Mouse (Mus musculus): ENCODE data around the gene Gm11492. TPM values are rescaled to one million over a fixed set of nuclear protein-coding genes. Genes with fewer than 3 reads are reported as not detected.

The Gm11492 gene
- total and polyA plus RNA-seq, 3 experiments = 0.04 TPM; not detected in 2

GRCm38 (mm10) chr11:87579713-87580112, 13.3 kb downstream of the Gm11492 start:
- H3K4me1 ChIP-seq (ENCODE audit: control insufficient read depth, insufficient read depth, low read length) = peaks cover 30% of the 10 kb centered on the region
- intact Hi-C loops (cut with DNase I) = loop anchor here (5.0 kb wide), 1 partner anchor 57 kb away; no protein-coding TSS in a partner anchor
- TF ChIP-seq POLR2A (IDR thresholded peaks at IDR 0.05; ENCODE audit: insufficient read depth, low read depth, low read length) (no peak), EP300 (IDR thresholded peaks at IDR 0.05; ENCODE audit: insufficient read depth, low read depth, low read length) (no peak), CTCF (IDR thresholded peaks at IDR 0.05) (no peak)
- H3K4me3 ChIP-seq = peak overlapping the region; percentile 96
- DNase-seq = no peak
- no peaks in the 10 kb centered on the region for H3K79me2 ChIP-seq (replicated peaks; ENCODE audit: control insufficient read depth, insufficient read depth, low read length)
- H3K27me3 ChIP-seq (ENCODE audit: control insufficient read depth, insufficient read depth, low read length) = no peaks in the 10 kb centered on the region
- H3K27ac ChIP-seq = peak overlapping the region; percentile 97
- H3K36me3 ChIP-seq (ENCODE audit: control insufficient read depth, insufficient read depth, low read length) = peaks cover 5% of the 10 kb centered on the region; the same call in 1 of the 2 replicates
- H3K9ac ChIP-seq (ENCODE audit: low read depth, low read length) = no peak overlapping the region
- 10% methylated on average over 1 of the region's 1 CpGs for WGBS

- Histone ChIP-seq H3K4me3 (peak overlapping the region; percentile 23; the same call in 1 of the 2 replicates), H3K4me1 (ENCODE audit: control insufficient read depth, insufficient read depth, low read length) (peaks cover 32% of the 10 kb centered on the region), H3K9ac (ENCODE audit: low read depth, low read length) (no peak overlapping the region), H3K27me3 (ENCODE audit: control insufficient read depth, insufficient read depth, low read length) (no peaks in the 10 kb centered on the region), H3K79me2 (replicated peaks; ENCODE audit: control insufficient read depth, insufficient read depth, low read length) (no peaks in the 10 kb centered on the region), H3K36me3 (ENCODE audit: control insufficient read depth, insufficient read depth, low read length) (peaks cover 5% of the 10 kb centered on the region; the same call in 1 of the 2 replicates), H3K27ac (peak overlapping the region; percentile 97; the same call in 1 of the 2 replicates)
- 56% methylated on average over 10 of the region's 10 CpGs for WGBS
- intact Hi-C loops (cut with DNase I) = no loop called here
- TF ChIP-seq CTCF (IDR thresholded peaks at IDR 0.05) (no peak), POLR2A (IDR thresholded peaks at IDR 0.05; ENCODE audit: insufficient read depth, low read depth, low read length) (no peak), EP300 (IDR thresholded peaks at IDR 0.05; ENCODE audit: insufficient read depth, low read depth, low read length) (no peak)
- DNase-seq = no peak
Measured at GRCm38 (mm10) chr11:87580543-87581085, 14.2 kb downstream of the Gm11492 start.

- no peaks in the 10 kb centered on the region for H3K79me2 ChIP-seq (replicated peaks; ENCODE audit: control insufficient read depth, insufficient read depth, low read length)
- H3K4me1 ChIP-seq (ENCODE audit: control insufficient read depth, insufficient read depth, low read length) = peaks cover 32% of the 10 kb centered on the region
- intact Hi-C loops (cut with DNase I) = no loop called here
- H3K9ac ChIP-seq (ENCODE audit: low read depth, low read length) = no peak overlapping the region; the same call in 1 of the 2 replicates
- 87% methylated on average over 12 of the region's 12 CpGs for WGBS
- peaks cover 5% of the 10 kb centered on the region; the same call in 1 of the 2 replicates for H3K36me3 ChIP-seq (ENCODE audit: control insufficient read depth, insufficient read depth, low read length)
- no peak overlapping the region for H3K4me3 ChIP-seq
- TF ChIP-seq POLR2A (IDR thresholded peaks at IDR 0.05; ENCODE audit: insufficient read depth, low read depth, low read length) = no peak
- no peak for TF ChIP-seq CTCF (IDR thresholded peaks at IDR 0.05)
- TF ChIP-seq EP300 (IDR thresholded peaks at IDR 0.05; ENCODE audit: insufficient read depth, low read depth, low read length) = no peak
- no peak for DNase-seq
- H3K27me3 ChIP-seq (ENCODE audit: control insufficient read depth, insufficient read depth, low read length) = no peaks in the 10 kb centered on the region
- H3K27ac ChIP-seq = peak overlapping the region; percentile 55
Measured at GRCm38 (mm10) chr11:87581161-87581865, 14.9 kb downstream of the Gm11492 start.

- 59% methylated on average over 8 of the region's 8 CpGs for WGBS
- peak overlapping the region; percentile 26 for H3K27ac ChIP-seq
- no peak overlapping the region for H3K9ac ChIP-seq (ENCODE audit: low read depth, low read length)
- no peaks in the 10 kb centered on the region for H3K27me3 ChIP-seq (ENCODE audit: control insufficient read depth, insufficient read depth, low read length)
- H3K36me3 ChIP-seq (ENCODE audit: control insufficient read depth, insufficient read depth, low read length) = peaks cover 5% of the 10 kb centered on the region; the same call in 1 of the 2 replicates
- TF ChIP-seq POLR2A (IDR thresholded peaks at IDR 0.05; ENCODE audit: insufficient read depth, low read depth, low read length) (no peak), EP300 (IDR thresholded peaks at IDR 0.05; ENCODE audit: insufficient read depth, low read depth, low read length) (no peak), CTCF (IDR thresholded peaks at IDR 0.05) (no peak)
- no peaks in the 10 kb centered on the region for H3K79me2 ChIP-seq (replicated peaks; ENCODE audit: control insufficient read depth, insufficient read depth, low read length)
- no peak for DNase-seq
- intact Hi-C loops (cut with DNase I) = no loop called here
- peaks cover 32% of the 10 kb centered on the region for H3K4me1 ChIP-seq (ENCODE audit: control insufficient read depth, insufficient read depth, low read length)
- H3K4me3 ChIP-seq = no peak overlapping the region
Measured at GRCm38 (mm10) chr11:87581933-87582710, 15.7 kb downstream of the Gm11492 start.

GRCm38 (mm10) chr11:87583291-87584034, 17.0 kb downstream of the Gm11492 start:
- no peaks in the 10 kb centered on the region for H3K79me2 ChIP-seq (replicated peaks; ENCODE audit: control insufficient read depth, insufficient read depth, low read length)
- TF ChIP-seq CTCF (IDR thresholded peaks at IDR 0.05) = 0 out of 2 replicates have a peak, but pooled peaks have one; percentile 2
- TF ChIP-seq EP300 (IDR thresholded peaks at IDR 0.05; ENCODE audit: insufficient read depth, low read depth, low read length) = no peak
- no peak for TF ChIP-seq POLR2A (IDR thresholded peaks at IDR 0.05; ENCODE audit: insufficient read depth, low read depth, low read length)
- no peaks in the 10 kb centered on the region for H3K27me3 ChIP-seq (ENCODE audit: control insufficient read depth, insufficient read depth, low read length)
- H3K4me3 ChIP-seq = no peak overlapping the region
- peak overlapping the region; percentile 82 for H3K27ac ChIP-seq
- WGBS = 69% methylated on average over 6 of the region's 6 CpGs
- no peak for DNase-seq
- H3K9ac ChIP-seq (ENCODE audit: low read depth, low read length) = 0 out of 2 replicates have a peak overlapping the region, but pooled peaks have one; percentile 1
- H3K4me1 ChIP-seq (ENCODE audit: control insufficient read depth, insufficient read depth, low read length) = peaks cover 26% of the 10 kb centered on the region
- H3K36me3 ChIP-seq (ENCODE audit: control insufficient read depth, insufficient read depth, low read length) = peaks cover 5% of the 10 kb centered on the region; the same call in 1 of the 2 replicates
- intact Hi-C loops (cut with DNase I) = loop anchor here (2.0 kb wide), 1 partner anchor 29 kb away; no protein-coding TSS in a partner anchor

Data from heart, adult 2 months (tissue).